Mouse (Mus musculus): Measurements from ENCODE around the gene Numa1.
"Not testable (repeated sequence)": the region's sequence is repeated elsewhere in the genome, so short reads cannot be mapped to it uniquely, and the experiment has no call there.

The Numa1 gene

DNA sequence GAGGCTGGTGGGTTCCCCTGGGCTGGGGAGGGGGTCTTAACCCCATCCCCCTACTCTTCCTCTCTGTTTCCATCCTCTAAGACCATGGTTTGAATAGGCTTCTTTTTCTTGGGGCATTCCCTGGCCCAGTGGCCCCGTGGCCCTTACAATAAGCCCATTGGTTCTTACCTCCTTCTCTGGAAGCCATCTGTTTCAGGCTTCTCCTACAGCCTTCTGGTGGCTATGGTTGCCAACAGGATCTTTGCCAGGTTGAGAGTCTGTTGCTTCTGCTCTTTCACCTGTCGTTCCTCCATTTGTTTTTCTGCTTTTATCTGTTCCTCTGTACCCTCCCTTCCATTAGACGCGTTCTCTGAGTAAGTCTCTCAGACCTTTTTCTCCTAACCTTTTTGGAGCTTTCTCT lies 3.7 kb downstream of the Numa1 start:
- no peak for DNase-seq (ENCODE audit: low spot score in 2 of 2)

DNA sequence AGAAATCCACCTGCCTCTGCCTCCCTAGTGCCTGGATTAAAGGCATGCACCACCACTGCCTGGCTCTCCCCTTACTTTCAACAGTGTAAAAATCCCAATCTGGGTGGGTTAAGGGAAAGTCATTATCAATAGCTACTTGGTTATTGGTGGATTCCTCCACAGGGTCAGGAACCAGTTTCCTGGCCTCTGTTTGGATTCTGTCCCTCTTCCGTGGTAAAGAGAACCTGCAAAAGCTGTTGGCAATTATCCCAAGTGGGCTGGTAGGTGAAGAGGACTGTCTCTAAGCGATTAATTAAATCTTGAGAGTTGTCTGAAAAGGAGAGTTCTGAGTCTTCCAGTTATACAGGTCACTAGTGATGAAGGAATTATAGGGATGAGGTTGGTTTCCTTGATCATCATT lies 4.4 kb downstream of the Numa1 start:
- DNase-seq (ENCODE audit: low spot score in 2 of 2): no peak

DNA sequence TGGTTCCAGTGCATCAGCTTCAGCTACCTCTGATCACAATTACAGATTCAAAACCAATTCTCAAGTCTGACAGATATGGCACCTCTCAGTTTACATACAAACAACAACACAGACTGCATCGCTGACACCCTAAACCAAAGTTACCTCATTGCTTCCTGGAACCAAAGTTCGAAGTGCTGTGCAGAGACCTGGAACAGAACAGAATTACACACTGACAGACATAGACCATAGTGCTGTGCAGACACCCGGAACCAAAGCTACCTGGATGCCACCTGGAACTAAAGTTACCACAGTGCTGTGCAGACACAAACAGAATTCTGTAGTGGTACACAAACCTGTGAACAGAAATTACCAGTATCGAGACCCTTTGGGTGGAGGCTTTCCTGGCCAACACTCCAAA lies 5.8 kb downstream of the Numa1 start:
- no peak for DNase-seq (ENCODE audit: low spot score in 2 of 2)

DNA sequence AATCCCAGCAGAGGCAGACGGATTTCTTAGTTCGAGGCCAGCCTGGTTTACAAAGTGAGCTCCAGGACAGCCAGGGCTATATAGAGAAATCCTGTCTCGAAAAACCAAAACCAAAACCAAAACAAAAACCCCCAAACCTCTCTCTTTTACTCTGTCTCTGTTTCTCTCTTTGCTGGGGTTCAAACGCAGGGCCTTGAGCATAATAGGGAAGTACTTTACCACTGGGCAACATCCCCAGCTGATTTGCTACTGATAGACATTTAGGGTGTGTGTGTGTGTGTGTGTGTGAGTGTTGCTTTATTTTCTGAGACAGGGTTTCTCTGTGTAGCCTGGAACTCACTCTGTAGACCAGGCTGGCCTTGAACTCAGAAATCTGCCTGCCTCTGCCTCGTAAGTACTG lies 15.1 kb downstream of the Numa1 start:
- DNase-seq (ENCODE audit: low spot score in 2 of 2): not testable (repeated sequence)

DNA sequence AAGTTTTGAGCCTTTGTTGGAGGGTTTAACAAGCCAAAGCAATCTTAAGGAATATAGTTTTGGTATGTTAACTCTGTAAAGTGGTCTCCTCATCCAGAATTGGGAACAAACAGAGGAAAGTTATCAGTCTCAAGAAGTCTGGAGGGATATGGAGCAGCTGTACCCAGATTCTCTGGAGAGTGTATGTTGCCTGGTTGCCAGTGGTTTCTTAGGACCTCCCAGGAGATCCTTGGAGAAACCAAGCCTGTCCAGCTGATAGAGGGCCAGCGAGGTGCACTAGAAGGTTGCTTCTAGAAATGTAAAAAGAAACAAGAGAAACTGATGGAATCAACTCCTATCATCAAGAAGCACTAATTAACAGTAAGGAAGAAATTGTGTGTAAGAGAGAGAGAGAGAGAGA lies 17.7 kb downstream of the Numa1 start:
- no peak for DNase-seq (ENCODE audit: low spot score in 2 of 2)

DNA sequence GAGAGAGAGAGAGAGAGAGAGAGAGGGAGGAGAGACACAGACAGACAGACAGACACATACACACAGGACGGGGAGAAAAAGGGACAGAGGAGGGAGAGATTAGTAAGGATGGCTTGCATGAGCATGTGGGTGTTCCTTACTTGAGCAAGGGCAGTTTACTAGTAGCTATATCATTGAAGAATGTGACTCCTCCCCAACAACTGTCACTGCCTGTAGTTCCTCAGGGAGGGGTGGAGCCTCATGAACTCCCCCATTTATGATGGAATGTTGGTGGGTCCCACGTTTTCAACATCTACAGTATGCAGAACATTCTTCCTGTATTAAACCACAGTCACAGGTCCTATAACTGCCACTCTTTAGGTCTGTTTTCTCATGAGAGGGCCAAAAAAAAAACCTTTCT lies 18.2 kb downstream of the Numa1 start:
- no peak for DNase-seq (ENCODE audit: low spot score in 2 of 2)

DNA sequence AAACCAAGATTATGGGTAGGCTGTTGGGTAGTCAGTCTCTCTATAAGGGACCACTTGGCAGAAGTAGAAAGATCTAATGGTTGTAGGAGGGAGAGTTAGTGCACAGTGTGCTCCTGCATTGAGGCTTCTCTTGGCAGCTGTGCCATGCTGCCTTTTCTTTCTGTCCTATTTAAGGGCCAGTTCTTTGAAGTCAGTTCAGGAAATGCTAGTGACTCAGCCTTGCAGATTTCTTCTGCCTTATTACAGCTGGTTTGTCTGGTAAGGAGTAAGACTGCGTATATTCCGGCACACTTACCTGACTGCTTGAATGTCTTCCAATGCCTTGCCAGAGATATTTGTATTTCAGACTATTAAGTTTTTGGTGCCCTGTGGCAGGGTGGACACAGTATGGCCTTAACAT lies 20.3 kb downstream of the Numa1 start:
- no peak for DNase-seq (ENCODE audit: low spot score in 2 of 2)

DNA sequence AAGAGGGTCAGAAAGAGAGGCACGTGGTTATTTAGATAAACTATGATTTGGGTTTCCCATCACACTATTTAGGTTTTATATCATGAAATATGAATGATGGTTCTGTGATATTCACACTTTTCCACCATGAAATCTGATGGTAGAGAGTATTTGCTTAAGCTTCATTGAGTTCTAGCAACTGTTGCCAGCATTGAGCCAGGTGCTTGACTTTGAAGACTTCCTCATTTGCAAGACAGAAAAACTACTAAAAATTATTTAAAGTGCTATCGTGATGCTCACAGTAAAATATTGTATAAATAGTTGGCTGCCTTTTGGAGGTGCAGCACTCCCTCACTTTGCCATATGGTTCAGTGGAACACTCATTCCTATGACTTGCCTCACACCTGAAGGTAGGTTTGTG lies 21.4 kb downstream of the Numa1 start:
- no peak for DNase-seq (ENCODE audit: low spot score in 2 of 2)

DNA sequence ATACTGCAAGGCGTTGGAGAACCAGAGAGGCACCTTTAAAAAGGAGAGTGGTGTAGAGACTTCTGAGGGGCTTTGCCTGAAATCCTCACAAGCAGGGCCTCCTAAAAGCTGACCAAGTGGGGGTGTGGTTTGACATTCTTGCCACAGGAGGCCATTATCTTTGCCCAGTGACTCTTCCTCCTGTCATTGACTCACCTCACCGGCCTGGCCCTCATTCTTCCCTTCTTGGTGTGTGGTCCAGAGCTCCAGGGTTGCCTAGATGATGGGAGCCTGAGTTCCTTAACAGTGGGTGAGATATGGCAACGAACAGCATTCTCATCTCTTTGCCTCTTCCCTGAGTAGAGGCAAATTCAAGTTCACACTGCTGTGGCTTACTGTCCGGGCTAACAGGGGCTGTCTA lies 22.0 kb downstream of the Numa1 start:
- DNase-seq (ENCODE audit: low spot score in 2 of 2): no peak

DNA sequence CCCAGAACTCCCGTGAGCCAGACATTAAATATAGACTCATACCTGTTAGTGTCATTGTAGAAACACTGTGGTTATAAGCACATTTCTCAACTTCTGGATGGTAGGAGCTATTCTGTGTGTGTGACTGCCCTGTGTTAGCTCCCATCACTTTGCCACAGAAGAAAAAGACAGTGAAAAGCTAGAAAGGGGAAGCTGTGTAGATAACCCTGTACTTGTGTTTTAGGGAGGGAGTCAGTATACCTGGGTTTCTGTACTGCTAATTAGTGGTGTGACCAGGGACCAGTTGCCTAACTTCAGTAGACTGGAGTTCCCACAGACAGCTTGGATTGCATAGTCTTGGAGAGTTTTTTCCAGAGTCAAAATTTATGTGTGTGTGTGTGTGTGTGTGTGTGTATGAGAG lies 22.6 kb downstream of the Numa1 start:
- no peak for DNase-seq (ENCODE audit: low spot score in 2 of 2)

DNA sequence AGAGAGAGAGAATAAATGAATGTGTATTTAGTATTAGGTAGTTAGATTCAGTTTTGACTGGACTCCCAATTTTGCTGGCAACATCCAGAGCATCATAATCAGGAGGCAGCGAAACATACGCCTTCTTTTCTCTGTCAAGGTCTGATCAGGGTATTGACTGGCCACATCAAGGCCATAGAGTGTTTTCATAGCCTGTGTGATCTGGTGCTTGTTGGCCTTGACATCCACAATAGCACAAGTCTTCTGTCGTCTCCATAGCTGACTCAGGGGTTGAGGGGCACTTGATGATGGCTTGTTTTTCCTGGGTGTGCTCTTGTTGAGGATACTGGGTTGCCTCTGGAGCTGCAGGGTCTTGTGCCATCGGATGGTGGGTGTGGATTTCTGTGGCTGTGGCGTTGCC lies 23.0 kb downstream of the Numa1 start:
- no peak for DNase-seq (ENCODE audit: low spot score in 2 of 2)

DNA sequence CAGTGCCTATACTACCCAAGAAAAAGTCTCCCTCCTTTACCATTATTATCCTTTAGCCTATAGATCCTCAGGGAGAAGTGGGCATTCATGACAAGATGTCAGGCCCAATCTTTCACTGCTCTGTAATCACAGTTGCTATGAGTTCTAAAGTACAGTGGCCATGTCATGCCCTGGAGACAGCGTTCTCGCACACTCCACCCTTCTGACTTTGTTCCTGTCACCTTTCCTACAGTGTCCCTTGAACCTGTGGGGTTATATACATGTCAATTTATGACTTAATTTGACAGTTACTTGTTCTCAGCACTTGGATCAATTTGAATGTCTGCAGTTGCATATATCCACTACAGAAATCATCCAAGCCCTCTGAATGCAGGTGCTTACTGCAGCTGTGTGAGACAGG lies 28.9 kb downstream of the Numa1 start:
- no peak for DNase-seq (ENCODE audit: low spot score in 2 of 2)

DNA sequence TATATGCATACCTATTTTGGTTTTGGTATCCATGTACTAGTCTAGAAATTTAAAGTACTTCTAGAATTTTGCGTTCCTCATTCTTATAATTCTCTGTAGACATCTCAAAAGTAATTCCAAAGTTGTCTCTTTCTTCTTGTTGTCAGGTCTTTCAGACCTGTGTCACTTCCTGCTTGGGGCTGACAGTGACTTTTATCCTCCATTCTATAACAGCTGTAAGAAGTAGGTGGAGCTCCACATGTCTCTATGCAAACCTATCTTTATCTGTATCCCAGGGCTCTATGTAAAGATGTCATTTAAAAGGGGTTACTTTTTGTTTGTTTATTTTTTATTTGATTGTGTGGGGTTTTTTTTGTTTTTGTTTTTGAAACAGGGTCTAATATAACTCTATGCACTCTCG lies 29.7 kb downstream of the Numa1 start:
- DNase-seq (ENCODE audit: low spot score in 2 of 2): no peak

DNA sequence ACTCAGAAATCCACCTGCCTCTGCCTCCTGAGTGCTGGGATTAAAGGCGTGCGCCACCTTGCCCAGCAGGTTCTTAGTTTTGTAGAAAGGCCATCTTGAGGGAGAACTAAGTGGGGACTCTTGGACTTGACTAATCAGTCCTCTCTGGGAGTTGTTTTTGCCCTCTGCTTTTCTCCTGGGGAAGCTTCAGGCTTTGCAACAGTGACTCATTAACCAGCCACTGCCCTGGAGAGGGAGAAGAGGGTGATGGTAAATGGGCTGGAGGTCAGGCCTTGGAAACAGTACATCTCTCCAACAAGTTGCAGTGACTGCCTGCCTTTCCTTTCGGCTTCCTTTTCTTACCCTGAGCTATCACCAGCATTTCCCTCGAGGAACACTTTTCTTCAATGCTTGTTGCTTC lies 30.6 kb downstream of the Numa1 start:
- DNase-seq (ENCODE audit: low spot score in 2 of 2): no peak

DNA sequence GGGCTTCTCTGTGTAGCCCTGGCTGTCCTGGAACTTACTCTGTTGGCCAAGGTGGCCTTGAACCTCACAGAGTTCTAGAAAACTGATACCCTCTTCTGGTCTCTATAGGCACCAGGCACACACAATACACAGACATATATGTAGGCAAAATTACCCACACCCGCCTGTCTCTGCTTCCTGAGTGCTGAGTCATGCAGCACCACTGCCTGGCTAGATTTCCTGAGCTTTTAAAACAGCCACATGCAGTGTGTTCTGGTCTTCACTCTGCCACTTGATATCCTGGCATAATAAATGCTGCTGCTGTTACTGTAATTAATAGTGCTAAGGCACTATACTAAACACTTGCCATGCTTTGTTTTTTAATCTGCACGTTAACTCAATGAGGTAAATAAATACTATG lies 31.7 kb downstream of the Numa1 start:
- peak in 1 of 2 experiments; percentile 25 for DNase-seq (ENCODE audit: low spot score in 2 of 2)

DNA sequence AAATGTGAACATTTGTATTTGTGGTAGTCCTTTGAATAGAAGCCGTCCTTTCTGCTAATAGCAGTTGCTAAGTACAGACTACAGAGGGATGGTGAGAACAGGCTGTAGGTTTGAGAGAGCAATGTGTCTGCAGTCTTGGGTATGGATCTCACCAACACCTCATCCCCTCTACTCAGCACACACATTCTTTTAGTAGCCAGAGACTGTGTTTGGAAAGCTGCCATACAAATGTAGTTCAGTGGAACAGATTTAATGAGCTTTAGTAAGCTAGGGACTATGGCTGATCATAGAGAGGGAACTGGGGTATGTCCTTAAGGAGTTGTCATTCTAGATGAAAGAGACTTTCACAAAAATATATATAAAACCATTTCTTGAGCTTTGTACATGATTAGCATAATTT lies 33.3 kb downstream of the Numa1 start:
- no peak for DNase-seq (ENCODE audit: low spot score in 2 of 2)

DNA sequence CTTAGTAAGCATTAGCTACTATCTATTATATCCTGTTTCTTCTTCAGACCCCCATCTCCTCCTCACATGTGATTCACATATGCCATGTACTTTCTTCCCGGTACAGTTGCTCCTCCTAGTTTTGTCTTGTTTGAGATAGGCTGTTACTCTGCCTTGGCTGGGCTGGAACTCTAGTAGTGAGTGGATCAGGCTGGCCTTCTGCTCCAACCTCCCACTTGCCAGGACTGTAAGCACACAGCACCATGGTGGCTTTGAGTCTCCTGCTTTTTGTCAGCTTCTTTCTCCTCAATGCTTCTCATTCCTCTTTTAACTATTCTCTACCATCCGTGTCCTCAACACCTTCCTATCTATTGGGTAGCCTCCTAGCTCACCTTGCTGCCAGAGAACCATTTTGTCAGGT lies 34.8 kb downstream of the Numa1 start:
- no peak for DNase-seq (ENCODE audit: low spot score in 2 of 2)

DNA sequence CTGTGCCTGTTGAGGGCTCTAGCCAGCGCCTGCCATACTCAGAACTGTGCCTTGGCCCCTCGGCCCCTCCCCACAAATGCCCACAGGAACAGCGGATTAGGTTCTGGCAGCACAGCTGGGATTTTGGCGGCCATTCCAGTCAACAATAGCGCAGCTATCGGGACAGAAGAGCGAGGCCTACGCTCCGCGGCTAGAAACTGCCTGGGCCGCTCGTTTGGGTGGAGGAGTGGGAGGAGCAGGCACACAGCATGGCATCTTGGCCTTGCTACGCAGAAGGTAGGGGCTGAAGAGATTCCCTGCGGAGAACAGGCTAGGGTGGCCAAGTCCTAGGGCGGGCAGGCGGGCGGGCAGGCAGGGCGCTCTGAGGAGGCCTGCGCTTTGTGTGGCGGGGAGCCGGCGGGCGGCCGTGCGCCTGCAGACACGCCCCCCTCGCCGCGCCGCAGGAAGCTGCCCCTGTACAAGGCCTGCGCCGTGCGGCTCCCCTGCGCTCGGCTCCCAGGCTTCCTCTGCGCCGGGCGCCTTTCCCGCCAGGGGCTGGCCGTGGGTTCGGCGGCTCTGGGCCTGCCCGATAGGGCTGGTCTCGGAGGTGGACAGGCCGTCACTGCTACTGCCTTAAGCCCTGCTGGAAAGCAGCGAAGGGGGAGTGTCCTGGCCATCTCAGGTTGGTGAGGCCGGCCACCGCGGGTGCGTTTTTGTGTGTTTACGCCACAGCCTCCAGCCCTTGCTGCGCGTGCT lies 36.0 kb downstream of the Numa1 start:
- peak; percentile 75 to 85 for DNase-seq (ENCODE audit: low spot score in 2 of 2)

DNA sequence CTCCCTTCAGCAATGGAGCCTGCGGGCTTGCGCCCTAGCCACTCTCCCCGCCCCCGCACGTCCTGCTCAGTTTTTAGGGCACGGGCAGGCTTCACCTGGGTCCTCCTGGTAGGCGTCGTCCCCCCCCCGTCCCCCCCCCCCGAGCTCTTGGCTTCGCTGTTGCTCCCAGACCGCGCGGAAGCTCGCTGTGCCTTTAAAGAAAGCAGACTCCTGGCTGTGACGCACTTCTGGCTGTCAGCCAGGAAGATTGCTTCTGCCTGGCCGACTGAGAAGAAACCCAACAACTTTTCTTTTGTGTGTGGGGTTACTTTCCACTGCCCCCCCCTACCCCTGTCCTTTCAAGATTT lies 36.5 kb downstream of the Numa1 start:
- DNase-seq (ENCODE audit: low spot score in 2 of 2): peak; percentile 64 to 90

DNA sequence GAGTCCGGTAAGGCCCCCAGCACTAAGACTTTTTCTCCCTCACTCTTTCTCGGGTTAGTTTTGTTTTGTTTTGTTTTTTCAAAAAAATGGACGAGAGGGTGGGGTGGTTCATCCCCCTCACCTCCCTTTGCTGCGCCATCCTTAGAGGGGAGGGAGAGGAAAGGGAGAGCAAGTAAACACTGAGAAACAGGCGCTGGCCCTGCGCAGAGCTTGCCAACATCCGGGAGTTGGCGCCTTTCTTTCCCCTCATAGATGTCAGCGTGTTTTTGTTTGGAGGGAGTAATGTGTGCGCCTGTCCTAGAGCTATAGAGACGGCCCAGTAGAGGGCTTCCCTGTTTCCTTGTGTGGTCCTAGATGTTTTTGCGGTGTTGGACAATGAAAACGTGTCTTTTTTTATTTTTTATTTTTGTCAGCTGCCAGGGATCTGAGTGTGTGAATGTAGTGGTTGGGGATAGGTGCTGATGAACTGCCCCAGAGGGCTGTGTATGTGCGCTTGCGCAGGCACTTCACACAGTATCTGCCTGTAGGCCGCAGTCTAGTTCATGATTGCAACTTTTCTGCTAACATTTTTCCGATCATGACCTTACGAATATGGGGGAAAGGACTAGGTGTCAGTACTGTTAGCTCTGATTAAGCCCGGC lies 37.0 kb downstream of the Numa1 start:
- peak; percentile 53 to 63 for DNase-seq (ENCODE audit: low spot score in 2 of 2)

DNA sequence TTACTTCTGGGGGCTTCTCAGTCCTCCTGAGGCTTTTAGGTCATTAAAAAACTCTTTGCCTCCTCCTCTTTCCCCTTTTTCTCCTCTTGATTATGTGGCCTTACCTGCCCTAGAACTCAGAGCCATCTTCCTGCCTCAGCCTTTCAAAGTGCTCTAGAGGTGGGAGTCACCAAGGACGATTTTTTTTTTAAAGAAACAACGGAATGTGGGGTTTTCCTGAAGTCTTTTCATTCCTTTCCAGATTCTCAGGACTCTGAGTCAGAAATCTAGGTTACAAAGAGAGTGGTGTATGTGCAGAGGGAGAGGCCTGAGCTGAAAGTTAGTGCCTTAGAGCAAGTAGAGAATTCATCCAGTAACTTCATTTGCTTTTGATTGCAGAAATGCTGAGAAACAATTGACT lies 37.8 kb downstream of the Numa1 start:
- no peak for DNase-seq (ENCODE audit: low spot score in 2 of 2)

DNA sequence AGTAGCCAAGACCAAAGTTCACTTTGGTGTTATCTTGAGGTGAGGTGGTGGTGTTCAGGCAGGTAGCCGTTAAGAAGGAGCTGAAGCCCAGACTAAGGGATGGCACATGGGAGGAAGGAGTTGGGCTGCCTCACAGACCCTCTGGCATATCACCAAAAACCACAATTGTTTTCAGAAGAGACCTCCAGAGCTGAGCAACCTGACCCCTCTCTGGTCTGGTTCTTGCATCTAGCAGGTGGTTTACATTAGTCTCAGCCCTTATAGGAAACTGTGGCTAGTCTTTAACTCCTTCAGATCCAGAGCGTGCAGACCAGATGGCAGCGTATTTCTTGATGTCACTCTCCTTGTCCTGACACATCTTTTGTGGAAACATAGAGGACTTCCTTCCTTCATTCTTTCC lies 39.8 kb downstream of the Numa1 start:
- no peak for DNase-seq (ENCODE audit: low spot score in 2 of 2)

DNA sequence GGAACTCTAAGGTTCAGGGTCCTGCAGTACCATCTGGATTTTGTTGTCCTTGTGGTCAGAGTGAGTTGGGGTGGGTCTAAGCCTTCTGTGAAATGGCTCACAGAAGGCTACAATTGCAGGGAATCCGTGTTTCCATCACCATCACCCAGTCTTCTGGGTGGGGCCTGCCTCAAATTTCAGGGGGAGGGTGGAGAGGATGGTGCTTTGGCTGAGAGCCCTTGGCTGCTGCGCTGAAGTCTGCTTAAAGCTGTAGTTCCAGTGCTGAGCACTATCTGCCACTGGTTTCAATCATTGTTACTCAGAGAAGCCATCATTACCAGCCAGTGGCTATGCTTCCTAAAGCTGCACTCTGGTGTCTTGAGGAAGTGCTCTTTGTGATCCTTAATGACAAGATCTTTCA lies 40.6 kb downstream of the Numa1 start:
- no peak for DNase-seq (ENCODE audit: low spot score in 2 of 2)

DNA sequence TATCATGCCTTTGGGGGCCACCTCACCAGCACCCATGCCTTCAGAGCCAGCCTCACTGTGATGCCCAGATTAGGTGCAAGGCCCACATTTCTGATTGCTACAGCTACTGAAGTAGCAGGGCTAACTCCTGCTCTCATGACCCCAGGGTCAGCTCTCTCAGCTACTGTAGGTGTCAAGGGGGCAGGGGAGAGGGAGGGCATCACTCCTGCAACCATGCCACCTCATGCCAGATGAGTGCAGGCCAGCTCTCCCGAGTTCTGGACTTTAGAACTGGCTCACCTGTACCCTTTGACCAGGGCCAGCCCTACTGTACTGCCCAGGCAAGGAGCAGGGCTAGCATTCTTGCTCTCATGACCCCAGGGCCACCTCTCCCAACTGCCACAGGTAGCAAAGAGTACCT lies 48.8 kb downstream of the Numa1 start:
- DNase-seq (ENCODE audit: low spot score in 2 of 2): no peak
